Mouse (Mus musculus) hindbrain, embryonic 10.5 days (tissue): ENCODE results near the gene Sfta2. TPM values are rescaled to one million over a fixed set of nuclear protein-coding genes. Genes with fewer than 3 reads are reported as not detected.
A peak's percentile ranks its signal among the peaks of the same experiment; 100 is the strongest.

Experiments used
- DNase-seq: peaks from one replicate; pipeline ENCODE4 v3.0.0-alpha.2; 2017; ENCODE audit warnings: low spot score
- H3K27ac ChIP-seq: fragments of 300-500 bp; sonication (generic); 2 replicates; pipeline ENCODE4 v1.5.1; 2016; ENCODE audit warnings: mild to moderate bottlenecking, moderate library complexity
- H3K27me3 ChIP-seq: fragments of 300-500 bp; sonication (generic); 2 replicates; pipeline ENCODE4 v1.6.1; 2016; ENCODE audit warnings: mild to moderate bottlenecking; ENCODE audit not compliant: poor library complexity, insufficient read depth, severe bottlenecking
- H3K36me3 ChIP-seq: fragments of 300-500 bp; sonication (generic); 2 replicates; pipeline ENCODE4 v1.6.1; 2016; ENCODE audit warnings: mild to moderate bottlenecking, moderate library complexity
- H3K4me1 ChIP-seq: fragments of 300-500 bp; sonication (generic); replicated peaks from 2 replicates; pipeline ENCODE4 v1.6.1; 2016; ENCODE audit warnings: mild to moderate bottlenecking
- H3K4me3 ChIP-seq: fragments of 300-500 bp; sonication (generic); 2 replicates; pipeline ENCODE4 v1.5.1; 2016; ENCODE audit warnings: mild to moderate bottlenecking, moderate library complexity
- H3K9me3 ChIP-seq: fragments of 300-500 bp; sonication (generic); 2 replicates; pipeline ENCODE4 v1.6.1; 2016; ENCODE audit warnings: mild to moderate bottlenecking, moderate library complexity
- WGBS: fragments of 180-500 bp; shearing (Covaris S2); methylation state at CpG from one replicate; pipeline ENCODE4 v1.1.7; 2016; 5-methylcytosine and 5-hydroxymethylcytosine counted together
- polyA plus RNA-seq: library from polyadenylated mRNA; unstranded; fragments of >200 nt; fragmentation: Nextera tagmentation; extraction: Ambion mirVana; gene quantifications from 2 replicates; pipeline ENCODE4 v1.2.1, GENCODE M21; 2016

The Sfta2 gene
- polyA plus RNA-seq, 1 experiment from 2014 or later: not detected

DNA sequence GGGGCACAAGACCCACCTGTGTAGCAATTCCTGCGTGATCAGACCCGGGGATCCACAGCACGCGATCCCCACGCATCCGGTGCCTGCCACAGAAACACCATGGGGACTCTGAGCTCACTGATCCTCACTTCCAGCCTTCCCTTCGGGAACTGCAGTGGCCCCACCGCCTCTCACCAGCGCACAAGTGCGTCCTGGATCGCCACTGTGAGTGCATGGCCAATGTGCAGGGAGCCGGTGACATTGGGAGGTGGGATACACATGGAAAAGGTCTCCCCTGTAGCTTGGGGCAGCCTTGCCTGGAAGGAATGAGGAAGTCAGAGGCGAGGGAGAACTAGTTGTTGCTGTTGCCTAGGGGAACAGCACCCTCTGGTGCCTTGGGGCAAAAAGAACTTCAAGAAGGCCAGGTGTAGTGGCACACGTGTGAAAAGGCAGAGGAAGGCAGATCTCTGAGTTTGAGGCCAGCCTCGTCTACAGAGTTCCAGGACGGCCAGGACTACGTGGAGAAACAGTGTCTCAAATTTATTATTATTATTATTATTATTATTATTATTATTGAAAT is 64.7 kb downstream of the Sfta2 start:
- peaks cover 24% of the 10 kb centered on the region for H3K4me1 ChIP-seq
- H3K27ac ChIP-seq: peak overlapping the region; percentile 53
- no peak overlapping the region for H3K4me3 ChIP-seq
- 80% methylated on average over 17 of the region's 17 CpGs for WGBS
- no peak for DNase-seq
- no peaks in the 10 kb centered on the region for H3K27me3 ChIP-seq
- H3K9me3 ChIP-seq: no peaks in the 10 kb centered on the region
- H3K36me3 ChIP-seq: peaks cover 61% of the 10 kb centered on the region

DNA sequence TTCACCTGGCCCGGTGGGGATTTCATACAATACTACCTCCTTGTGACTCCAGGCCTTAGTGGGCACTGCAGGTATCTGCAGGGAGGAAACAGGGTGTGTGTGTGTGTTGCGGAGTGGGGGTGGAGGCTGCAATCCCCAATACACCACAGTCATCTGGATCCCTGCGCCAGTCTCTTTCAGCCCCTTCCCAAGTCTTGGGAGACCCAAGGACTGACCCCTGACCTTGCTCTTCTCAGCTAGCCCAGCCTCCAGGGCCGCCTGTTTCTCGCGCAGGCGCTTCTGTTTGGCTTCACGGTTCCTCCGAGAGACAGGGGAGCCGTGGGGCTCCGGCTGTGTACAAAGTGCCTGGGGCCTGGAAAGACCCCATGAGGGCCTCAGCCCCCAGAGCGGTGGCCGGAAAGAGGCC is 65.5 kb downstream of the Sfta2 start:
- 6% methylated on average over 13 of the region's 13 CpGs for WGBS
- Histone ChIP-seq H3K4me1 (peaks cover 24% of the 10 kb centered on the region), H3K9me3 (no peaks in the 10 kb centered on the region), H3K36me3 (peaks cover 55% of the 10 kb centered on the region), H3K27ac (peak overlapping the region; percentile 93), H3K4me3 (peak overlapping the region; percentile 69), H3K27me3 (no peaks in the 10 kb centered on the region)
- DNase-seq: peak; percentile 76

DNA sequence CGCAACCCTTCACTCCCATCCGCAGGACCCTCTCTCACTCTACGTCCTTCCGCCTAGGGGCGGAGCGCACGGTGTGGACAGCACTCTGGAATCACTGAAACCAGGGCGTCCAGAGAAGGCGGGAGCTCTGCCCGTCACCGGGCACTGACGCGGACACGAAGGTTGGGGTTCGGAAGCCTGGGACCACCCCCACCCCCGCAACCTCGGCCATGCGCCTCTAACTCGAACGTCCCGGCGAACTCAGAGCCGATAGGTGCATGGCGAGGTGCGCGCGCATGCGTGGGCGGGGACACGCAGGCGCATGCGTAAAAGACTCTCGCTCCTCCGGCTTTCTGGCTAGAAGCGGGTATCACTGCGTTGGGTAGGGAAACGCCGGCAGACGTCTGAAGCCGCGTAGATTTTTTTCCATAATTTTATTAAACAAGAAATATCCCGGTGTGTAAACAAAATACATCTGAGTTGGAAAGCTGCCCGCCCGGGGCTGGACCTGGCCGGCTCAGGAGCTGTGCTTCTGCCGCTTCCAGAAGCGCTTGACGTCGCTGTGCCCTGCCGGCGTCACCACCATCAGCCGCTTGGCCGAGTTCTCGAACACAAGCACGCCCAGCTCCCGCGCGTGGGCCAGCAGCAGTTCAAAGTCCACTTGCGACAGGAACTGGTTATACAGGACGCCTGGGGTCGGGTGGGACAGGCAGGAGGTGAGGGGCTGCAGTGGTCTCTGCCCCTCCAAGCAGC is 66.2 kb downstream of the Sfta2 start, which contains the start of gene Vars2:
Gene Vars2, minus strand, starts transcription at position 259 of the 732 bp plus-strand sequence.
- under 1% methylated on average over 61 of the region's 61 CpGs for WGBS
- Histone ChIP-seq H3K27ac (peak within 1 kb of the TSS; percentile 93), H3K4me1 (peaks cover 25% of the 10 kb centered on the region), H3K36me3 (peaks cover 51% of the 10 kb centered on the region), H3K4me3 (peak within 1 kb of the TSS; percentile 69), H3K9me3 (no peaks in the 10 kb centered on the region), H3K27me3 (no peaks in the 10 kb centered on the region)
- peak; percentile 97 for DNase-seq

DNA sequence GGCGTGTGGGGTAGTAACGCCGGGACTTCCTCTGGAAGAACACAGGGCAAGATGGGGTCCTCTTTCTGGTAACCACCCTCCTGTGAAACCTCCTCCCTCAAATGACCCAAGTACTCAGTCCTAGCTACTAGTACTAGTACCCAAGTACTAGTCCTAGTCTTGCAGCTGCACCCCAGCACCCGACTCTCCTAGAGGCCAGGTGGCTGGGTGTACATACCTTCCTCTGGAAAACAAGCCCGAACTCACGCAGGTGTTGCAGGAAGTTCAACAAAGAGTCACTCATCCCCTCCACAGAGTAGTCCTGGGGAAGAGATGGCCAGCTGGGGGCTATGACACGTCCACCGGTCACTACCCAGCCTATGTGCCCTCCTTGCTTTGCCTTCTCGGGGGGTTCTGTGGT is 68.4 kb downstream of the Sfta2 start:
- DNase-seq: no peak
- peaks cover 36% of the 10 kb centered on the region for H3K4me1 ChIP-seq
- peaks cover 32% of the 10 kb centered on the region for H3K36me3 ChIP-seq
- no peaks in the 10 kb centered on the region for H3K27me3 ChIP-seq
- 93% methylated on average over 9 of the region's 9 CpGs for WGBS
- no peak overlapping the region for H3K4me3 ChIP-seq
- no peaks in the 10 kb centered on the region for H3K9me3 ChIP-seq
- H3K27ac ChIP-seq: no peak overlapping the region

DNA sequence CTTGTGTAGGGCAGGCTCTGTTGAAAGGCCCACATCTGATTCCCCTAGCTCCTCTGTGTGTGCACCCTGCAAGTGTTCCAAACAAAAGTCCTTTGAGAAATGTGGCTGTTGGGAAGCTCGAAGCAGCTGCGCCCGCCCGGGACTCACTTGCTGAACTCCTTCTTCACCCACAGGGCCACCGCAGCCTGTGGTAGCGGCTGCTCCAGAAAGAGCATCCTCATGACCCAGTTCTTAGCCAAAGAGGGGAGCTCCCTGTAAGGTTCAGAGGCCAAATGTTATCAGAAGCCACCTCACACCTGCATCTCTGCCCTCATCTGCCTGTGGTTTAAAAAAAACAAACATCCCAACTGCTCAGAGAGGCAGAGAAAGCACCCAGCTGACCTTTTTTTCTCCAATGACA is 70.5 kb downstream of the Sfta2 start:
- no peak overlapping the region for H3K27ac ChIP-seq
- DNase-seq: no peak
- peaks cover 25% of the 10 kb centered on the region for H3K4me1 ChIP-seq
- no peaks in the 10 kb centered on the region for H3K9me3 ChIP-seq
- 86% methylated on average over 6 of the region's 6 CpGs for WGBS
- H3K36me3 ChIP-seq: peaks cover 20% of the 10 kb centered on the region
- H3K27me3 ChIP-seq: no peaks in the 10 kb centered on the region
- no peak overlapping the region for H3K4me3 ChIP-seq

DNA sequence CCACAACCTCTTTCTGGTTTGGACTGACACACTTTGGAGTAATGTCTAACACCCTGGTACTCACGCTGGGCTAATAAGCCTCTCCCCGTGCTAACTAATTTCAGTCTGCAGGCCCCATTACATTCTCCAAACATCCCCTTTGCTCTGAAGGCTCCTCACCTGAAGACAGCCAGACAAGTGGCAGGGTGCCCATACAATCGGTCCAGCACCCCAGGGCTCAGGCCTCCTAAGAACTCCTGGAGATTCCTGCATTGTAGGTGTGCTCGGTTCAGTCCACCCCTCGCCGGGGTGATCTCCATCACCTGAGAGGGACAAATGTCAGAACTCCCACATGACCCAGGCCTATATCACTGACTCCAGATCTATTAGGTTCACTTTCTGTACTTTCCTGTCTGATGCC is 71.2 kb downstream of the Sfta2 start:
- H3K9me3 ChIP-seq: no peaks in the 10 kb centered on the region
- H3K27ac ChIP-seq: no peak overlapping the region
- 89% methylated on average over 6 of the region's 6 CpGs for WGBS
- H3K36me3 ChIP-seq: peaks cover 20% of the 10 kb centered on the region
- H3K4me1 ChIP-seq: peaks cover 21% of the 10 kb centered on the region
- H3K4me3 ChIP-seq: peak overlapping the region; percentile 77
- DNase-seq: no peak
- H3K27me3 ChIP-seq: no peaks in the 10 kb centered on the region

DNA sequence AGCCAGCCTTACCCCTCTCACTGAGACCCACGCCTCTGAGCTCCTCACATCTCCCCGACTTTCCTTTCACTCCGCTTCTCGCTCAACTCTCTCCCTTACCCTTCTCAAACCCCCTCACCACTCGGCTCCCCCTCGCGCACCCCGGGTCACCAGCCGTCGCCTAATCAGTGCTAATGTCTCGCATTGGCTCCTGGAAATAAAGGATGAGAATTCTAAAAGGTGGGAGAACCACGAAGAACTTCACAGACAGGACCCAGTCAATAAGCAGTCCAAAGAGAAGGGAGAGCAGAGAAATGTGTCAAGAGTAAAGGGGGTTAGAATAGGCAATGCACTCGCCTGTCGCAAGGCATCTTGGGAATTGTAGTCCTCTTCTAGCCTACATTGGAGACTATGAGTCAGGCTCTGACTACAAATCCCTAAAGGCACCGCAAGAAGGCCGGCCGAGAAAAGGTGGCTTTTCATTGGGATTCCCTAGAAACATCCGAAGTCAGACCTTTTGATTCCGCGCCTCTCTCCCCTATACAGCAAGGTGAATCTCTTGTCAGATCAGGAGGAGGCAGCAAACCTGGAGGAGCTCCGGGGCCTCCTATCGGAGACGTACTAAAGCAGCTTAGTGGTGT is 72.2 kb downstream of the Sfta2 start, which contains the start of gene Gtf2h4:
Gene Gtf2h4, minus strand, starts transcription at position 324 of the 620 bp plus-strand sequence.
- no peaks in the 10 kb centered on the region for H3K9me3 ChIP-seq
- H3K27me3 ChIP-seq: no peaks in the 10 kb centered on the region
- peak within 1 kb of the TSS; percentile 77 for H3K4me3 ChIP-seq
- 2% methylated on average over 23 of the region's 23 CpGs for WGBS
- DNase-seq: peak; percentile 82
- H3K4me1 ChIP-seq: peaks cover 13% of the 10 kb centered on the region
- H3K27ac ChIP-seq: peak within 1 kb of the TSS; percentile 89
- H3K36me3 ChIP-seq: peaks cover 20% of the 10 kb centered on the region

DNA sequence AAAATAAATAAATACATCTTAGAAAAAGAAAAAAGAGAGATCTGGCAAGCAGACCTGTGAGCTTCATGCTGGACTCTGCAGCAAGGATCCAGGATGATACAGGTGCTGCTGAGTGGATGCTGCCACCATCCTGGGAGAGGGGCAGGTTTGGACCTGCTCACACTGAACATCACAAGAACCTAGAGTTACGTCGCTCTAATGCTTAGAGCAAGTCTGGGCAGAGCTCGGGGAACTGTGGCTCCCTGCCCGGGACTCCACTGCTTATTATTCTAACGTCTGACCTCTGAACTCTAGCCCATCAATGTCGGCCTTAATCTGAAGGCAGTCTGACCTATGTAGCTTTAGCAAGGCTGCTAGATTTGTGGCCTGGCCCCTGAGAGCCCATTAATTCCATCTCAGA is 79.2 kb downstream of the Sfta2 start:
- peaks cover 16% of the 10 kb centered on the region for H3K4me1 ChIP-seq
- DNase-seq: peak; percentile 29
- H3K36me3 ChIP-seq: peaks cover 65% of the 10 kb centered on the region
- H3K4me3 ChIP-seq: no peak overlapping the region
- H3K9me3 ChIP-seq: no peaks in the 10 kb centered on the region
- no peaks in the 10 kb centered on the region for H3K27me3 ChIP-seq
- 31% methylated on average over 6 of the region's 6 CpGs for WGBS
- no peak overlapping the region for H3K27ac ChIP-seq

DNA sequence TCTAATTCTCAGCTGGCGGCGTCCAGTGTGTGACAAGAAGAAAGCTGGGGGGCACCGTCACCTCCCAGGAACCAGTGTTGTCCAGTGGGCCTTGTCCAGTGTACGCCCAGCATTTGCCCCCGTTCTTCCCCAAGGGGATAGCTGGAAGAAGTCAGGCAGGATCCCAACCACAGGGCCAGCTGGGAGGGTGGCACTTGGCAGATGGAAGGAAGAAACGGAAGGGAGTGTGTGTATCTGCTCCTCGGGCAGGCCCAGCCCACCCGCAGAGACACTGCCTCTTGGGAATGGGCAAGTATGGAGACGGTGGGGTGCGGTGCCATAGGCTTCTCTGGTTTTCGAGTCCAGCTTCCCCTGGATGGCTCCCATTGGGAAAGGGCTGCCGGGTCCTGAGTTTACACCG is 80.6 kb downstream of the Sfta2 start:
- H3K4me3 ChIP-seq: no peak overlapping the region
- H3K27me3 ChIP-seq: no peaks in the 10 kb centered on the region
- H3K27ac ChIP-seq: 0 out of 2 replicates have a peak overlapping the region, but pooled peaks have one; percentile 29
- no peak for DNase-seq
- WGBS: 90% methylated on average over 13 of the region's 13 CpGs
- no peaks in the 10 kb centered on the region for H3K9me3 ChIP-seq
- peaks cover 26% of the 10 kb centered on the region for H3K4me1 ChIP-seq
- peaks cover 79% of the 10 kb centered on the region for H3K36me3 ChIP-seq

DNA sequence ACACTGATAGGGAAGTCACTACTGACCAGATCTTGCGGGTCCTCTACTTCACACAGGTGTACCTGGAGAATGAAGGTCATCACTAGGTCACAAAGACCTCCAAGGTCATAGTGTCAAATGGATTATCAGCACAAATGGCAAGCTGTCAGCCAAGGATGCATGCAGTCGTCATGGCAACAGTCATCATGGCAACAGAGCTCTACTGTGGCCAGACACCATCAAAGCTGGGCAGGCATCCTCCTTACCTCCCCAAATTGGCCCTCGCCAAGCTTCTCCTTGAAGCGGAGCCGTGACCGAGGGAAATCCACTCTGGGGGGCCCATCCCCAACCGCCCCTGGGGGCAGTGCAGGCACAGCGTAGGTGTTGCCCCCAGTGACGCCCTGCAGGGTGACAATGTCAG is 83.7 kb downstream of the Sfta2 start:
- Histone ChIP-seq H3K27ac (no peak overlapping the region; the same call in 1 of the 2 replicates), H3K4me1 (peaks cover 31% of the 10 kb centered on the region), H3K9me3 (no peaks in the 10 kb centered on the region), H3K4me3 (no peak overlapping the region), H3K36me3 (peaks cover 100% of the 10 kb centered on the region), H3K27me3 (no peaks in the 10 kb centered on the region)
- DNase-seq: peak; percentile 43
- 74% methylated on average over 9 of the region's 9 CpGs for WGBS

DNA sequence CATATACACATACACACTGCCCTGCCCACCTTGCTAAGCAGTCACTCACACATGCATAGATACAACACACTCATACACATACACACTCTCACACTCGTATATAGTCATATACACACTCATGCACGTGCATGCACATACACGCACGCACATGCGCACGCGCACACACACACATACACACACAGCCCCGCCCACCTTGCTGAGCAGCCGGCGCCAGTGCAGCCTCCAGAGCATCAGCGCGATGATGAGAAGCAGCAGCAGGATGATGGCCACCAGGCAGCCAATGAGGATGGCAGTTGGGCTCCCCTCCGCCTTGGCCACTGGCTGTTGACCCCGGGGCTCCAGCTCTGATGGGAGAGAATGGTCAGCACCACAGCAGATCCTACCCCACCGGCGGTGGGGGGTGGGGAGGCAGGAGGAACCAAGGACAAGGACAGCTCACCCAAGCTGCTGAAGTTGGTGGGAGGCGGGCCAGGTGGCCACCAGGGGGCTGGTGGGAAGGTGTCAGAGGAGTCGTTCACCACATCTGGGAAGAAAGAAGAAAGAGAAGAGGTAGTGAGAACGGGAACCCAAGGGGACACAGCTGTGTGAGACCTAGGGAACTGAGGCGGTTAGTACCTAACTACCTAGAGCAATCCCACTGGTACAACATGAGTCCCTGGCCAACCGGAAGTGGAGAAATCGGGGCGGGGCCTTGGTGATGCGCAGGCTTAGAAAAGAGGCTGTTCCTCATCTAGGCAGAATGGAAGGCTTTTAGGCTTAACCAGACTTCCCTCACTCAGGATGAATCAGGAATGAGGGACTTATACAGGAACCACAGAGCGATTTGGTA is 87.2 kb downstream of the Sfta2 start:
- Histone ChIP-seq H3K9me3 (no peaks in the 10 kb centered on the region), H3K27ac (no peak overlapping the region), H3K4me3 (no peak overlapping the region), H3K27me3 (no peaks in the 10 kb centered on the region), H3K36me3 (peaks cover 100% of the 10 kb centered on the region), H3K4me1 (peaks cover 23% of the 10 kb centered on the region)
- 89% methylated on average over 25 of the region's 25 CpGs for WGBS
- no peak for DNase-seq

DNA sequence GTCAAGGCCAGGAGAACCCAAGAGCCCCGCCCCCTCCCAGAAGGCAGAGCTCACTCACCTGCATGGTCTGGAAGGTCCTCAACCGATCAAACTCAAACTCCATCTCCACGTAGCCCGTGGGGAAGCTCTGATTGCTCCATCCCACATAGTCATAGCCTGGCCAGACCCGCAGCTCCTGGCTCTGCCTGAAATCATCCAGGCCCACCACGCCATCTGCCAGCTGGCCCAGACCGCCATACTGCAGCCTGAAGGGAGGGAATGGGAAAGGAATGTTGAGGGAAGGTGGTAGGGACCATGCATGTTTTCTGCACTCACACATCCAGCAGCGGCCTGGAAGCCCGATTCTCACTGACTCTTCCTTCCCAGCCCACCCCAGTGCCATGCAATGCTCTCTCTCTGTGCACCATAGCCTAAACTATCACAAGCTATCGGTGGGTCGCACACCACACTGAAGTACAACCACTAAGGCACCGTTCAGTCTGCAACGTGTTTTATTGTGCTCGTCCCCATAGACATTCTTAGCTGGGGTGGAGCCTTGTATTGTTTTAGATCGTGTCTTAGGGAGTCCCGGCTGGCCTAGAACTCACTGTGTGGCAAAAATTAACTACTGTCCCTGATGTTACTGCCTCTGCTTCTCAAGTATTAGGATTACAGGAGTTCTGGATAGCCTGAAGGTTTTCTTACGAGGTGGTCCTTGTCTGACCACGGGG is 88.7 kb downstream of the Sfta2 start:
- H3K27ac ChIP-seq: no peak overlapping the region
- H3K4me3 ChIP-seq: no peak overlapping the region
- H3K9me3 ChIP-seq: no peaks in the 10 kb centered on the region
- WGBS: 92% methylated on average over 18 of the region's 18 CpGs
- no peaks in the 10 kb centered on the region for H3K27me3 ChIP-seq
- peaks cover 21% of the 10 kb centered on the region for H3K4me1 ChIP-seq
- H3K36me3 ChIP-seq: peaks cover 98% of the 10 kb centered on the region
- DNase-seq: no peak
